Mouse (Mus musculus): ENCODE data around the gene Zfp641.
A peak's percentile ranks its signal among the peaks of the same experiment; 100 is the strongest.

Zfp641 gene

GRCm38 (mm10) chr15:98295628-98296551 is at the start of gene Zfp641:
TSS of gene Zfp641 (minus strand) at chr15:98296161.
- no peak for DNase-seq (ENCODE audit: low spot score in 2 of 2)

GRCm38 (mm10) chr15:98340887-98341286 is 44.9 kb upstream of the Zfp641 start, which contains the start of gene Olfr284:
TSS of gene Olfr284 (minus strand) at chr15:98340987.
- DNase-seq (ENCODE audit: low spot score in 2 of 2) = no peak

DNA sequence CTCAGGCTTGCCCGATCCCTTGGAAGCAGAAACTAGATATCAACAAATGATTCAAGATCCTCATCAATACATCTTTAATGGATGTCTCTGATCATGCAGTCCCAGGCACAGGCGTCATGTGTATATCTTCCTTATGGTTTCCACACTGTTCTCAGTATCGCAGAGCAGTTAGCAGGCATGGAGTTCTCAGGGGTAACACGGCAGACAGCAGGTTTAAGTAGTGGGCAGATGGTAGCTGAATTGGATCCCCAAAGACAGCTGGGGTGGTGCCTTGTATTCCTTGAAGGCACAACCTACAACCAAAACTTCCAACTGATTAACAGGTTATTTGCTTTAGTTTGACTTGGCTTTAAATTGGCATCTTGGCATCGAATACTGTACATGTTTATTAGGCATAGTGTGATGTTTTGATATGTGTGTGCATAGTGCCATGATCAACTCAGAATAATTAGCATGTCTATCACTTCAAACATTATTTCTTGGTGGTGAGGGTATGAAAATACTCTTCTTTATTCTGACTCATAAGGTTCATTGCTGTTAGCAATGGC is 21.3 kb upstream of the Zfp641 start, which contains the start of gene Olfr285:
Olfr285 (minus strand) TSS at position 177 of the 548 bp plus-strand sequence.
- DNase-seq (ENCODE audit: low spot score in 2 of 2) = no peak

DNA sequence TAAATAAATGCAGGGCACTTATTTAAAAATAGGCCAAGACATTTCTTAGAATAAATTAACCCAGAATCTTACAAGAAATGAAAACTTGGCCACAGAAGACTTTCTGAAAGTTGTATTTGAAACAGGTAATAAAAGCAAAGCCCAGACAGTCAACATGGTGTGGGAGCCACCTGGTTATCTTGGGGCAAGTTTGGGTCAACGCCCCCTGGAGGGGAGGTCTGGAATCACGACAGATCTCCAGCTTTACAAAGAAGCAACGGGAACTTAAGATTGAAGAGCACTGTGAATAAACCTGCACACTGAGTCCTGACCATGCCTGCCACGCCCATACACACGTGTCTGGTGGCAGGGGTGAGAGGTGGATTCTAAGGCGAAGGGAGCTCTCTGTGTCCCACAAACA is 19.7 kb upstream of the Zfp641 start:
- peak in 1 of 2 experiments; percentile 20 for DNase-seq (ENCODE audit: low spot score in 2 of 2)

DNA sequence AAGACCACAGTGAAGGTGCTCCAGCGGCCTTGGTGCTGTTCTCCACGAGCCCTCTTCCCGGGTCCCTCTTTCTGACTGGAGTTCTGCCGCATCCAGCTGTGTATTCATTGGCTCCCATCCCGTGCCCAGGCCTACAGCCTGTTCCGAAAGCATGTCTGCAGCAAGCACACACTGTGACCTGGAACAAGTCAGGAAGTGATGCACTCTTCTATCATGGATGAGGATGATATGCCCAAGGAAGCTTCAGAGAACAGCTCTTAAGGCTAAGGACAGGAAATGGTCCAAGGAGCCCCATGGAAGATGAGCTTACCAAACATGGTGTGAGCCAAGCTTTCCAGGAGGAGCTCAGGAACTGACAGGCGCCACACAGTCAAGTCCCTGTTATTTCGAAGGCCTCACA is 2.3 kb downstream of the Zfp641 start:
- no peak for DNase-seq (ENCODE audit: low spot score in 2 of 2)

GRCm38 (mm10) chr15:98288566-98288965 is 7.4 kb downstream of the Zfp641 start:
- DNase-seq (ENCODE audit: low spot score in 2 of 2) = peak; percentile 42 to 57

- no peak for DNase-seq (ENCODE audit: low spot score in 2 of 2)
These were observed 9.5 kb downstream of the Zfp641 start for GRCm38 (mm10) chr15:98286418-98286817.

GRCm38 (mm10) chr15:98257776-98258175 is 38.2 kb downstream of the Zfp641 start:
- DNase-seq (ENCODE audit: low spot score in 2 of 2) = no peak

GRCm38 (mm10) chr15:98257193-98257592 is 38.8 kb downstream of the Zfp641 start, which contains the start of gene H1fnt:
TSS of gene H1fnt (minus strand) at chr15:98257293.
- no peak for DNase-seq (ENCODE audit: low spot score in 2 of 2)

DNA sequence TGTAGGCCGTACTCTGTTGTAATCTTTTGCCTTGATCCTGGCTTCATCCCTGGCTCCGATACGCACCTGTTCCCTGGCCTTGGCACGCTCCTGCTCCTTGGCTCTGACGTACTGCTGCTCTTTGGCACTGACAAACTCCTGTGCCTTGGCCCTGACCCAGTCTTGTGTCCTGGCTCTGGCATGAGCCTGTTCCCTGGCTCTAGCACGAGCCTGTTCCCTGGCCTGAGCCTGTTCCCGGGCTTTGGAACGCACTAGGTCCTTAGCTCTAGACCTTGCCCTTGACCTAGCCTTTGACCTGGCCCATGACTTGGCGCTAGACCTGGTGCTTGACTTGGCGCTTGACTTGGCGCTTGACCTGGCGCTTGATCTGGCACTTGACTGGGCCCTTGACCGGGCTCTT is 39.7 kb downstream of the Zfp641 start:
- DNase-seq (ENCODE audit: low spot score in 2 of 2) = no peak

Measured in thymus, postnatal 10 days (tissue).